Mouse (Mus musculus): Measurements from ENCODE around the gene Rps6kc1.

The Rps6kc1 gene

GRCm38 (mm10) chr1:190667821-190668220 is 243.7 kb downstream of the Rps6kc1 start:
- no peak for DNase-seq (ENCODE audit: low read depth, low spot score)

- no peak for DNase-seq (ENCODE audit: low read depth, low spot score)
Observed at GRCm38 (mm10) chr1:190667326-190667725, 244.2 kb downstream of the Rps6kc1 start.

GRCm38 (mm10) chr1:190665490-190665875 is 246.1 kb downstream of the Rps6kc1 start:
- DNase-seq (ENCODE audit: low read depth, low spot score) = no peak

- DNase-seq (ENCODE audit: low read depth, low spot score) = no peak
Observed at GRCm38 (mm10) chr1:190664767-190665489, 246.6 kb downstream of the Rps6kc1 start.

GRCm38 (mm10) chr1:190663996-190664395 is 247.6 kb downstream of the Rps6kc1 start:
- DNase-seq (ENCODE audit: low read depth, low spot score) = no peak

- no peak for DNase-seq (ENCODE audit: low read depth, low spot score)
Observed at GRCm38 (mm10) chr1:190662736-190663135, 248.8 kb downstream of the Rps6kc1 start.

GRCm38 (mm10) chr1:190661764-190662163 is 249.8 kb downstream of the Rps6kc1 start:
- no peak for DNase-seq (ENCODE audit: low read depth, low spot score)

- no peak for DNase-seq (ENCODE audit: low read depth, low spot score)
Observed at GRCm38 (mm10) chr1:190661249-190661648, 250.3 kb downstream of the Rps6kc1 start.

GRCm38 (mm10) chr1:190659722-190660502 is 251.7 kb downstream of the Rps6kc1 start:
- no peak for DNase-seq (ENCODE audit: low read depth, low spot score)

- DNase-seq (ENCODE audit: low read depth, low spot score) = no peak
Observed at GRCm38 (mm10) chr1:190658266-190658665, 253.3 kb downstream of the Rps6kc1 start.

- DNase-seq (ENCODE audit: low read depth, low spot score) = no peak
Observed at GRCm38 (mm10) chr1:190656089-190656488, 255.5 kb downstream of the Rps6kc1 start.

- DNase-seq (ENCODE audit: low read depth, low spot score) = no peak
Observed at GRCm38 (mm10) chr1:190655651-190656050, 255.9 kb downstream of the Rps6kc1 start.

- no peak for DNase-seq (ENCODE audit: low read depth, low spot score)
Observed at GRCm38 (mm10) chr1:190655081-190655480, 256.5 kb downstream of the Rps6kc1 start.

GRCm38 (mm10) chr1:190654694-190655001 is 256.9 kb downstream of the Rps6kc1 start:
- DNase-seq (ENCODE audit: low read depth, low spot score) = no peak

GRCm38 (mm10) chr1:190653989-190654693 is 257.4 kb downstream of the Rps6kc1 start:
- DNase-seq (ENCODE audit: low read depth, low spot score) = no peak

GRCm38 (mm10) chr1:190653081-190653480 is 258.5 kb downstream of the Rps6kc1 start:
- no peak for DNase-seq (ENCODE audit: low read depth, low spot score)
